Mouse (Mus musculus) thymus, adult 2 months (tissue): ENCODE results near the gene Nfia. TPM values are rescaled to one million over a fixed set of nuclear protein-coding genes. Genes with fewer than 3 reads are reported as not detected.

Source experiments
- DNase-seq: peaks from one replicate; pipeline ENCODE4 v3.0.0; 2021
- H3K27ac ChIP-seq: fragments of 200-500 bp; 2 replicates; pipeline ENCODE4 v1.5.1; 2012; ENCODE audit warnings: low read length, control low read depth; ENCODE audit not compliant: control insufficient read depth, insufficient read depth
- H3K27me3 ChIP-seq: fragments of 200-500 bp; 2 replicates; pipeline ENCODE4 v1.6.1; 2012; ENCODE audit warnings: mild to moderate bottlenecking, low read length, moderate library complexity, mixed read lengths; ENCODE audit not compliant: control insufficient read depth, insufficient read depth
- H3K36me3 ChIP-seq: fragments of 200-500 bp; 2 replicates; pipeline ENCODE4 v1.6.1; 2012; ENCODE audit warnings: mild to moderate bottlenecking, low read length, moderate library complexity; ENCODE audit not compliant: control insufficient read depth, insufficient read depth
- H3K4me1 ChIP-seq: fragments of 200-500 bp; replicated peaks from 2 replicates; pipeline ENCODE4 v1.6.1; 2012; ENCODE audit warnings: low read length; ENCODE audit not compliant: control insufficient read depth, insufficient read depth
- H3K4me3 ChIP-seq: fragments of 200-500 bp; 2 replicates; pipeline ENCODE4 v1.5.1; 2012; ENCODE audit warnings: mild to moderate bottlenecking, low read length, control low read depth, moderate library complexity; ENCODE audit not compliant: control insufficient read depth, insufficient read depth
- CTCF ChIP-seq: fragments of 200-500 bp; IDR thresholded peaks from 2 replicates; pipeline ENCODE4 v1.5.1; 2012; ENCODE audit warnings: mild to moderate bottlenecking, control low read depth, low read length, moderate library complexity, borderline replicate concordance; ENCODE audit not compliant: control insufficient read depth, poor library complexity, insufficient read depth; ENCODE audit errors: extremely low read depth
- POLR2A ChIP-seq: fragments of 200-500 bp; IDR thresholded peaks from 2 replicates; pipeline ENCODE4 v1.6.1; 2012; ENCODE audit warnings: mild to moderate bottlenecking, low read length, control low read depth, moderate library complexity; ENCODE audit not compliant: control insufficient read depth, poor library complexity, insufficient read depth; ENCODE audit errors: extremely low read depth
- WGBS: fragments of 180-500 bp; shearing (Covaris S2); methylation state at CpG from one replicate; pipeline ENCODE4 v1.1.7; 2018; 5-methylcytosine and 5-hydroxymethylcytosine counted together
- polyA plus RNA-seq: library from polyadenylated mRNA; depleted of rRNA; stranded (reverse); fragments of >200 nt; gene quantifications from 2 replicates; pipeline ENCODE4 v1.2.3, GENCODE M21; 2012

The Nfia gene
- polyA plus RNA-seq, 1 experiment: 26.4 TPM

GRCm38 (mm10) chr4:97905826-97906225, 133.3 kb downstream of the Nfia start:
- no peaks in the 10 kb centered on the region for H3K36me3 ChIP-seq
- no peak overlapping the region for H3K4me3 ChIP-seq
- H3K27me3 ChIP-seq: no peaks in the 10 kb centered on the region
- no peak for DNase-seq
- H3K27ac ChIP-seq: no peak overlapping the region
- 88% methylated on average over 4 of the region's 4 CpGs for WGBS
- no peak for TF ChIP-seq POLR2A
- TF ChIP-seq CTCF: no peak
- H3K4me1 ChIP-seq: peaks cover 5% of the 10 kb centered on the region

- 89% methylated on average over 4 of the region's 4 CpGs for WGBS
- no peak overlapping the region for H3K27ac ChIP-seq
- no peak for DNase-seq
Measured at GRCm38 (mm10) chr4:97908576-97909147, 136.1 kb downstream of the Nfia start.

GRCm38 (mm10) chr4:97910115-97910776, 137.7 kb downstream of the Nfia start:
- 81% methylated on average over 9 of the region's 9 CpGs for WGBS
- Histone ChIP-seq H3K36me3 (no peaks in the 10 kb centered on the region), H3K4me3 (no peak overlapping the region), H3K27ac (no peak overlapping the region), H3K4me1 (peaks cover 16% of the 10 kb centered on the region), H3K27me3 (no peaks in the 10 kb centered on the region)
- DNase-seq: no peak
- TF ChIP-seq POLR2A (no peak), CTCF (no peak)

More at GRCm38 (mm10) chr4:97908576-97909147, 136.1 kb downstream of the Nfia start:
- H3K4me3 ChIP-seq: no peak overlapping the region
- no peaks in the 10 kb centered on the region for H3K36me3 ChIP-seq
- H3K27me3 ChIP-seq: no peaks in the 10 kb centered on the region
- peaks cover 16% of the 10 kb centered on the region for H3K4me1 ChIP-seq
- TF ChIP-seq POLR2A (no peak), CTCF (no peak)

GRCm38 (mm10) chr4:97910777-97911580, 138.4 kb downstream of the Nfia start:
- H3K27me3 ChIP-seq: no peaks in the 10 kb centered on the region
- DNase-seq: no peak
- peaks cover 16% of the 10 kb centered on the region for H3K4me1 ChIP-seq
- no peaks in the 10 kb centered on the region for H3K36me3 ChIP-seq
- H3K27ac ChIP-seq: peak overlapping the region; percentile 83
- TF ChIP-seq CTCF (no peak), POLR2A (no peak)
- 82% methylated on average over 27 of the region's 27 CpGs for WGBS
- H3K4me3 ChIP-seq: no peak overlapping the region; the same call in 1 of the 2 replicates

GRCm38 (mm10) chr4:97911755-97912154, 139.2 kb downstream of the Nfia start:
- WGBS: 91% methylated on average over 7 of the region's 7 CpGs
- Histone ChIP-seq H3K4me1 (peaks cover 16% of the 10 kb centered on the region), H3K27me3 (no peaks in the 10 kb centered on the region), H3K4me3 (no peak overlapping the region), H3K36me3 (no peaks in the 10 kb centered on the region), H3K27ac (peak overlapping the region; percentile 56; the same call in 1 of the 2 replicates)
- TF ChIP-seq POLR2A: no peak
- TF ChIP-seq CTCF: no peak
- DNase-seq: no peak

- peaks cover 16% of the 10 kb centered on the region for H3K4me1 ChIP-seq
- H3K27me3 ChIP-seq: no peaks in the 10 kb centered on the region
- H3K27ac ChIP-seq: no peak overlapping the region
- no peak overlapping the region for H3K4me3 ChIP-seq
- WGBS: 87% methylated on average over 6 of the region's 6 CpGs
- DNase-seq: peak; percentile 11
- no peaks in the 10 kb centered on the region for H3K36me3 ChIP-seq
- no peak for TF ChIP-seq CTCF
- TF ChIP-seq POLR2A: no peak
Measured at GRCm38 (mm10) chr4:97912155-97912554, 139.6 kb downstream of the Nfia start.
